Mouse (Mus musculus): Measurements from ENCODE around the gene Dnaaf2.
A peak's percentile ranks its signal among the peaks of the same experiment; 100 is the strongest.

Dnaaf2 gene

GRCm38 (mm10) chr12:69198164-69198535, at the start of gene Dnaaf2:
TSS of gene Dnaaf2 (minus strand) at chr12:69198429.
- DNase-seq (ENCODE audit: low spot score in 2 of 2) = peak in 1 of 2 experiments; percentile 62

- peak; percentile 52 to 57 for DNase-seq (ENCODE audit: low spot score in 2 of 2)
These were observed 43.7 kb upstream of the Dnaaf2 start for GRCm38 (mm10) chr12:69241771-69242431.

DNA sequence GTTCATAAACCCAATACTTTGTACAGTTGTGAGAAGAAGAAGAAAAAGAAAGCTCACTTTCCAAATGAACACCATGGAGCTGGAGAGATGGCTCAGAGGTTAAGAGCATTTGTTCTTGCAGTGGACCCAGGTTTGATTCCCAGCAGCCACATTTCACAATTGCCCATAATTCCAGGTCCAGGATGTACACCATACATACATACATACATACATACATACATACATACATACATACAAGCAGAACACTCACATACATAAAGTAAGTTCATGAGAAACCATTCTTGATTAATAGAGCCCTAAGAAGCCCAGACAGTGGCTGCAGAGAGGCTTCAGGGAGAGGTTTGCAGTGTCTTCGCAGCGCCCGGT, 43.2 kb upstream of the Dnaaf2 start:
- DNase-seq (ENCODE audit: low spot score in 2 of 2) = no peak

DNA sequence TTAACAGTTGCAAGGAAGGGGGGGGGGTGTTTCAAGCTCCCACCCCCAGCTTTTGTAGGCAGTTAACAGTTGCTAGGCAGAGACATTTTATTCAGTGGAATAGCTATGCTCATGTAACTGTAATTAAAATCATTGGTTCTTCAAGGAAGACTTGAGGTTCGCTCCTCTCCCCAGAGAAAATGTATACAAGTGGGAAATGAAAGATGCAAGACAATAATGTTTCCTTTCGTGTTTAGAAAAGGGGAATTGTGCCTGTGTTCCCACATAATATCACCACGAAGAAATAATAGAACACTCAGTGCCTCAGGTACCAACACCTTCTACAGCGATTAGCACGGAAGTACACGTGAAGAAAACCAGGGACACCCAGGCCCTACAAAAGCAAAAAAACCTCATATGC, 42.6 kb upstream of the Dnaaf2 start, which contains the start of gene Klhdc1:
TSS of gene Klhdc1 (plus strand) at position 301 of the 400 bp plus-strand sequence.
- no peak for DNase-seq (ENCODE audit: low spot score in 2 of 2)

DNA sequence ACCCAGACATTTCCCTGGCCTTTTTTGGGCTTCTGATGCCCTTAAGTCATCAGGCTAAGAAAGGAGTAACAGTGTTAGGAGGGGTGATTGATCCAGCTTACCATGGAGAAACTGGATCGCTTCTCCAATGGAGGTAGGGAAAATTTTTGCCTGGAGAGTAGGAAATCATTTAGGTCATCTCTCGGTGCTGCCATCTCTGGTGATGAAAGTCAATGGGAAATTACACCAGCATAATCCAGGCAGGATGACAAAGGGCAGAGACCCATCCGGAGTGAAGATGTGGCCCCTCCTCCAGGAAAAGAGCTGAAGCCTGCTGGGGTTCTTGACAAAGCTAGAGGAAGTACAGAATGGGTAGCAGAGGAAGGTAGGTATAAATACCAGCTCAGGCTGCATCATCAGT, 40.1 kb upstream of the Dnaaf2 start:
- DNase-seq (ENCODE audit: low spot score in 2 of 2) = no peak

DNA sequence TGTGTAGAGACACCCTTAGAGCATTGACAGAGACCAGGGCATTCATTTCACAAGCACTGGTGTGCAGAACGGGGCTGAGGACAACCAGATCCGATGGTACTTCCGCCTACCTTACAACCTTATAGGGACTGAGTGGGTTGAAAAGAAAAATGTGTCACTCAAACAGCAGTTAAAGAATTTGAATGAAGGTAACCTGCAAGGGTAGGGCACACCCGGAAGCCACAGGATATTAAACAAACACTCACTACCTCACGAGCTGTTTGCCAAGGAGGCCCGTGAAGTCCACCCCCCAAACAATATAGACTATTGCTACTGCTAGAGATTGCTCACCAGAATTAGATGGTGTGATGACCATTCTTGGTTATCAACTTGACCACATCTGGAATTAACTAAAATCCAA, 37.6 kb upstream of the Dnaaf2 start:
- no peak for DNase-seq (ENCODE audit: low spot score in 2 of 2)

GRCm38 (mm10) chr12:69229251-69229650, 31.0 kb upstream of the Dnaaf2 start:
- peak; percentile 49 to 57 for DNase-seq (ENCODE audit: low spot score in 2 of 2)

DNA sequence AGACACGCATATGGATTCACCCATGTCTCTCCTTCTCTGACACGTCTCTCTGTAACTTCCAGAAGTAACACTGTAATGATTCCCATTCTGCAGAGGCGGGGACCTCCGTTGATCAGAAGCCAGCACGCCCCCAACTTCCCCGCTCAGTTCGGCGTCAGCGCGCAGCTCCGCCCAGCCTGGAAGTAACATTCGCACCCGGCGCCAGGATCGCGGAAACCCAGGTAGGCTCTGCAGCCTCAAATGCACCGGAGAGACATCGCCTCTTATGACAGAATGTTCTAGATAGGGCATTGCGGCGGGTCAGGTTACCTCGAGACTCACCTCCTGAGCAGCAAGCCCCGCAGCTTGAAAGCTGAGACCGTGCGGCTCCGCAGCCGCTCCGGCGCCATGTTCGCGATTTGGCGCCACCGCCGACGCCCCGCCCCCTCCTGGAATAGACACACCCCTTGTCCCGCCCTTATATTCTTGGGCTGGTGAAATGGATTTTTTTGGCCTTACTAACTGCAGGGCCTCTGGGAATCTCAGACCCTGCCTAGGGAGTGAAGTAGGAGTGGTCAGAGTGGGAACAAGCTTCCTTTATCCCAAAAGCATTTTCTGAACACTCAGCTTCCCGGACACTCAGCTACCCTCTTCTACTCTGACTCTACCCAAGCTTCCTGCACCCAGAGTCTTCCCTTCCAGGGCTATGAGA, 29.7 kb upstream of the Dnaaf2 start, which contains the start of gene Pole2:
TSS of gene Pole2 (minus strand) at position 420 of the 691 bp plus-strand sequence.
- DNase-seq (ENCODE audit: low spot score in 2 of 2) = peak; percentile 75 to 79

DNA sequence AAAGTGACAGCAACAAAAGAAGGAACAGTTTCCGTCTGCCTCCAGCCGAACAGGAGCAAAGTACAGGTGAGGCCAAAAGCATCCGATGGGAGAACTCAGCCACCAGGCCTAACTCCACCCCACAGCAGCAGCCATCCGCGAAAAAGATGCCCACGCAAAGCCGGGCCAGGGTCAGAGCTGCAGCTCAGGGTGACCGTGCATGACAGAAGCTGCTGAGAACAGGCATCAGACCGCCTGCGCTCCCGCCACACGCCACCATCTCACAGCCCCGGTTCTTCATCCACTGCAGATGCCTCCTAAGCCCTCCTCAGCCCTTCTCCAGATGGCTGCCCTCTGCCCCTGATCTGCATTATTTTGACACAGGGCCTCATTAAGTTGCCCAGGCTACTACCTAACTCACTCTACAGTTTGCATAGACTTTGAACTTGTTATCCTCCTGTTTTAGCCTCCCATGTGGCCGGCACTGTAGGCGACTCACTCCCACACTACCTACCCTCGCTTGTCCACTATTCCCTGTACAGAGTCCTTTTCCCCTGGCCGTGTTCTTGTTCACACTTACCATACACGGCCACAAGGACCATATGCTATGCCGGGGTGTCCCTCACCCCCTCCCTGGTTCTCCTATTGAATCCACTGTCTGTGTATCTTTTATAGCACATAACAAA, 22.5 kb upstream of the Dnaaf2 start:
- no peak for DNase-seq (ENCODE audit: low spot score in 2 of 2)

DNA sequence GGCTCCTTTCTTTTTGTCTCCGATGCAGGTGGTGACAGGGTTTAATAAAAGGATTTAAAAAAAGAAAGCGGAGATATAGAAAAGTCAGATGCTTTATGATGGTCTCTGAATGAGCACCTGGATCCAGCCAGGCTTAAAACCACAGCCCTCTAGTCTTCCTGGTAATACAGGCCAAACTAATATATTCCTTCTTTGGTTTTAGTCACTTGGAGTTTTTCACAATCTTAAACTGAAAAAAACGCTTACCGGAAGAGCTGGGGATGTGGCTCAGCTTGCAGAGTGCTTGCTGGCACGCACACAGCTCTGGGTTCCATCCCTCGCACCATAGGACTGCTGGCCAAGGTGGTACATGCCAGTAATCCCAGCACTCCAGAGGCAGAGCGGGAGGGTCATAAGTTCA, 18.4 kb upstream of the Dnaaf2 start:
- DNase-seq (ENCODE audit: low spot score in 2 of 2) = no peak

DNA sequence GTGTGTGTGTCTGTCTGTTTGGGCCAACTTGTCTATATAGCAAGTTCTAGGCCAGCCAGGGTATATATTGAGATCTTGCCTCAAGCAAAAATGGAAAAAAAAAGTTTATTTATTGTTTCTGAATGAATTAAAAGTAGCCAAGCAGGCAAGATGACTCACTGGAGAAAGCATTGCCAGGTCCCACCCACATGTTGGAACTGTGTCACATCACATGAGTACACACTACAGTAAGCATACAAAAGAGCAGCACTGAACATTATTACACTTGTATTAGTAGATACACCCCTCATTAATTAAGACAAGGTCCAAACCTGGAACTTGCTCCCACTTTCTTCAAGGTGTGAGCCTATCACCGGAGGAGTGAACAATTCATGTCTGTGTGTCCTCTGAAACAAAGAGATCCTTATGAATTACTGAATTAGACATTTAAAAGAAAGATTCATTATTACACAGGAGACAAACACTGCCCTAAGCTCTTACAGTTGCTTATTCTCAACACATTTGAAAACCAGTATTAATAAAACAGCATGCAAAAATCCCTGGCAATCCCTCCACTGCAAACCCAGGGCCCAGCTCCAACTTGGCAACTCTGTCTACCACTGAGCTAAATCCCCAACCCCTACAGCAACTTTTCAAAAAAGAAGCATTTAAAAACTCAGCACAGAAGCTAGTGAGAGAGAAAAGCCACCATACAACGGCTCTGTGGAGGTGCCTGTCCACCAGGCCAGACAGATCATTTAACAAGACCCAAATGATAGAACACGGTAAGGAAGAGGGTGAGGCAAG, 17.0 kb upstream of the Dnaaf2 start:
- DNase-seq (ENCODE audit: low spot score in 2 of 2) = no peak

DNA sequence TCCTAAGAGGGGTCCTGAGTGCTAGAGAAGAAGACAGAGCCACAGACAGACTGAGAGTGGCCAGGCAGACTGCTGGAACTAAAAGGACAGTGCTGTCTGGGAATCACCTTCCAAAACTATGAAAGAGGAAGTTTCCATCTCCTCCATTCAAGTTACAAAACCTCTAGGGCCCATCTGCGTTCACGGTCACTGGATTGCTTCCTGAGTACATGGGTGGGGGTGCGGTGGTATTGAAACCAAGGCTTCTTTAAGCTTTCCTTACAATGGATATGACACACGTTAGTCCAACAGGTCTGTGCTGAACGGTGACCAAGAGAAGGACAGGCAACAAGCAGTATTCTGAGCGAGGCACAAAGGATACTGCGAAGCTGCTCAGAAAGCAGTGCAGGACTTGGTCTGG, 16.2 kb upstream of the Dnaaf2 start:
- no peak for DNase-seq (ENCODE audit: low spot score in 2 of 2)

GRCm38 (mm10) chr12:69213186-69213777, 15.1 kb upstream of the Dnaaf2 start:
- DNase-seq (ENCODE audit: low spot score in 2 of 2) = no peak

DNA sequence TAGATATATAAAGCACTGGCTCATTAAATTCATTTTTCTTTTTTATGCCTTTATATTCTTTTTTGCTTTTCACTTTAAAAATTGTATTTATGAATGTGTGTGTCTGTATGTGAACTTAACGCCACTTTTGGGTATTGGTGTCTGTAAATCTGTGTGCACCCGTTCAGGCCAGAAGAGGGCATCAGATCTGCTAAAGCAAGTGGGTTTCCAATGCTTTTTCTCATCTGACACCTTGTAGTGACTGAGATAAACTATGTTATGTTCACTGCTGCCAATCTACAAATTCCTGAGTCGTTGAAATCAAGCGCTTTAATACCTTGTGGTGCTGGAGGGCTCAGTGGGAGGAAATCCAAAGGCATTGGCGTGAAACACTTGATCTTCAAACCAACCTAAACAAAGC, 12.8 kb upstream of the Dnaaf2 start:
- no peak for DNase-seq (ENCODE audit: low spot score in 2 of 2)

- no peak for DNase-seq (ENCODE audit: low spot score in 2 of 2)
These were observed 12.1 kb upstream of the Dnaaf2 start for GRCm38 (mm10) chr12:69210056-69210979.

DNA sequence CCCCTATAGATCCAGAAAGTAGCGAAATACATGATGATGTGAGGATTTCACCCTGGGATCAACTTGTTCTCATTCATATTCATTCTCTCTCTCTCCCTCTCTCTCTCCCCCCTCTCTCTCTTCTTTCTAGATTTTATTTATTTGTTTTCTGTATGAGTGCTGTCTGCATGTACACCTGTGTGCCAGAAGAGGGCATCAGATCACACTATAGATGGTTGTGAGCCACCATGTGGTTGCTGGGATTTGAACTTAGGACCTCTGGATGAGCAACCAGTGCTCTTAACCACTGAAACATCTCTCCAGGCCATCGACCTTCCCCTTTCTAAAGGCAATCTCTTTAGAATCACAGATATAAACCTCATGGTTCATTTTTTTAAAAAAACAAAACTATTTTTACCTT, 10.3 kb upstream of the Dnaaf2 start:
- no peak for DNase-seq (ENCODE audit: low spot score in 2 of 2)

DNA sequence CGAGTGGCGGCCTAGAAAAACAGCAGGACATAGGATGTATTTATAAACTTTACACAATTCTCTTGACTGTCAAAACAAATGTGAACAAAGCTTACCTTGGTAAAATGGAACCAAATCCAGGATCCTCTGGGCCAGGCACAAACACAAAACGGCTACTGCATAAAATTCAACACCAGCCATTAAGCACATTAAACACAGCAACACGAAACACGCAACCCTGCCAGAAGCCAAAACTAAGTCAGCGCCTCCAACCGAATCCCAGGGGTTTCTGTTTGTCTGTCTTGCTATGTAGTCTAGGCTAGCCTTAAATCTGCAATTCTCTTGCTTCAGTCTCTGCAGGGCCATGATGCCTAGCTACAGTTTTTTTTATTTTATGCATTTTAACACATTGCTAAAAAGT, 9.7 kb upstream of the Dnaaf2 start:
- DNase-seq (ENCODE audit: low spot score in 2 of 2) = no peak

GRCm38 (mm10) chr12:69207396-69207795, 9.2 kb upstream of the Dnaaf2 start:
- DNase-seq (ENCODE audit: low spot score in 2 of 2) = no peak

- DNase-seq (ENCODE audit: low spot score in 2 of 2) = no peak
These were observed 6.0 kb upstream of the Dnaaf2 start, which contains the start of gene Gm49384 for GRCm38 (mm10) chr12:69204052-69204833. TSS of gene Gm49384 (minus strand) at chr12:69204267.

DNA sequence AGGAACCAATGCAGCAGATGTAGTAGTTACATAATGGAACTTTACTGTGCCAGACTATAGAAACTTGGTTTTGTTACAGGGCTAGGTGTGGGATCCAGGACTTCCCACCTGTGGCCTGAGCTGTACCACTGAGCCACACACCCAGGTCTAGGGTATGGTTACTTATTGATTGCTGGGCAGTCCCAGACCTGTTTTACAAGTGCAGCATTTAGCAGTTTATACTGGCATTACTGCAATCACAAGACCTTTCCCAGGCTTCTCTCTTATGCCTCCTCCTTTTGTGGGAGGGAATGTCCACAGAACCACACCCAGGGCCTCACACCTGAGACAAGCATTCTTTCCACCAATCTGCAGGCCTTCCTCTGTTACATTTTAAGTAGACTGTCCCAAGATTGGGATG, 756 bp upstream of the Dnaaf2 start:
- DNase-seq (ENCODE audit: low spot score in 2 of 2) = no peak
